Mouse (Mus musculus) retina, postnatal 7 days (tissue): ENCODE measurements around the gene Cldn11.
A peak's percentile ranks its signal among the peaks of the same experiment; 100 is the strongest.
"Not testable (repeated sequence)": the region's sequence is repeated elsewhere in the genome, so short reads cannot be mapped to it uniquely, and the experiment has no call there.

Experiments used
- DNase-seq: peaks from one replicate; pipeline ENCODE4 v3.0.0-alpha.2; 2012; ENCODE audit warnings: low read depth, low spot score

Cldn11 gene

GRCm38 (mm10) chr3:31149706-31150105 is at the start of gene Cldn11:
TSS of gene Cldn11 (plus strand) at chr3:31149920.
- peak; percentile 43 for DNase-seq

- DNase-seq: no peak
These were observed 49.7 kb upstream of the Cldn11 start for GRCm38 (mm10) chr3:31100026-31100425.

- DNase-seq: no peak
These were observed 48.9 kb upstream of the Cldn11 start for GRCm38 (mm10) chr3:31100802-31101201.

- no peak for DNase-seq
These were observed 44.8 kb upstream of the Cldn11 start for GRCm38 (mm10) chr3:31104936-31105335.

- DNase-seq: no peak
These were observed 43.1 kb upstream of the Cldn11 start for GRCm38 (mm10) chr3:31106597-31106996.

- DNase-seq: no peak
These were observed 42.0 kb upstream of the Cldn11 start for GRCm38 (mm10) chr3:31107674-31108073.

GRCm38 (mm10) chr3:31109108-31109507 is 40.6 kb upstream of the Cldn11 start:
- DNase-seq: no peak

- DNase-seq: no peak
These were observed 26.6 kb upstream of the Cldn11 start for GRCm38 (mm10) chr3:31123098-31123497.

GRCm38 (mm10) chr3:31126303-31126702 is 23.4 kb upstream of the Cldn11 start:
- DNase-seq: no peak

GRCm38 (mm10) chr3:31126848-31127247 is 22.9 kb upstream of the Cldn11 start:
- no peak for DNase-seq

- no peak for DNase-seq
These were observed 20.0 kb upstream of the Cldn11 start for GRCm38 (mm10) chr3:31129766-31130165.

- no peak for DNase-seq
These were observed 16.1 kb upstream of the Cldn11 start for GRCm38 (mm10) chr3:31133664-31134063.

- DNase-seq: no peak
These were observed 15.5 kb upstream of the Cldn11 start for GRCm38 (mm10) chr3:31134246-31134645.

GRCm38 (mm10) chr3:31134696-31135095 is 15.0 kb upstream of the Cldn11 start:
- no peak for DNase-seq

GRCm38 (mm10) chr3:31136591-31136990 is 13.1 kb upstream of the Cldn11 start:
- not testable (repeated sequence) for DNase-seq

GRCm38 (mm10) chr3:31138454-31139424 is 11.0 kb upstream of the Cldn11 start:
- DNase-seq: peak; percentile 73

GRCm38 (mm10) chr3:31141621-31142020 is 8.1 kb upstream of the Cldn11 start:
- DNase-seq: no peak

GRCm38 (mm10) chr3:31145222-31145621 is 4.5 kb upstream of the Cldn11 start:
- not testable (repeated sequence) for DNase-seq

- DNase-seq: peak; percentile 80
These were observed 4.0 kb upstream of the Cldn11 start for GRCm38 (mm10) chr3:31145641-31146290.

- DNase-seq: no peak
These were observed 1.1 kb upstream of the Cldn11 start for GRCm38 (mm10) chr3:31148595-31148994.

- DNase-seq: no peak
These were observed 2.4 kb downstream of the Cldn11 start for GRCm38 (mm10) chr3:31152108-31152507.

GRCm38 (mm10) chr3:31156126-31156525 is 6.4 kb downstream of the Cldn11 start:
- DNase-seq: no peak

GRCm38 (mm10) chr3:31157776-31158175 is 8.1 kb downstream of the Cldn11 start:
- DNase-seq: no peak
